Mouse (Mus musculus): ENCODE measurements around the gene Olfr376. TPM values are rescaled to one million over a fixed set of nuclear protein-coding genes. Genes with fewer than 3 reads are reported as not detected.

Gene Olfr376
- polyA plus RNA-seq (2015; fragmentation: Nextera tagmentation; extraction: Ambion mirVana): 0.13 and 0.17 TPM in 2 replicates

DNA sequence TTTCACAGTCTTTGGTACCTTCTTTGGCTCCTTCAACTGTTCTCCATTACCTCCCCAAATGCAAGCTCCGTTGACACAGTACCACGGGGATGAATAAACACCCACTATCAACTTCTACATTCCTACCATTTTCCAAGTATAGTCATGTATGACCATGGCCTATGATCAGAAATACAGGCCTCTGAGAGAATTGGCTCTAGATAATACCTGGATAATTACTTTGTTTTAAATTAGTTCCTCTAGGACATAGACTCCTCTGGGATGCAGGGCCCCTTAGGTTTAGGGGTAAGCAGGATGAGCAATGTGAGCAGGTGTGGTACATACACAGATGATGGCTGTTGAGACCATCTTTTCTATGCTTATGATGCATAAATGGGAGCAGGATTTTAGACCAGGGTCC, at the start of gene Olfr376:
Gene Olfr376 (plus strand): TSS at position 301 of the 400 bp plus-strand sequence.
- no peaks in the 10 kb centered on the region for H3K36me3 ChIP-seq
- H3K9ac ChIP-seq: no peak within 1 kb of the TSS
- H3K27ac ChIP-seq (replicated peaks): no peak within 1 kb of the TSS
- H3K27me3 ChIP-seq: no peaks in the 10 kb centered on the region
- 90% methylated on average over 2 of the region's 2 CpGs for WGBS
- no peak for ATAC-seq (ENCODE audit: insufficient number of reproducible peaks, low FRiP score, low TSS enrichment, low read depth)
- H3K4me2 ChIP-seq (replicated peaks): no peak within 1 kb of the TSS
- no peak within 1 kb of the TSS for H3K4me3 ChIP-seq (replicated peaks)
- no peaks in the 10 kb centered on the region for H3K9me3 ChIP-seq (replicated peaks)
- H3K4me1 ChIP-seq: no peaks in the 10 kb centered on the region

- no peak overlapping the region for H3K9ac ChIP-seq
- no peaks in the 10 kb centered on the region for H3K9me3 ChIP-seq (replicated peaks)
- no peak overlapping the region for H3K4me3 ChIP-seq (replicated peaks)
- ATAC-seq (ENCODE audit: insufficient number of reproducible peaks, low FRiP score, low TSS enrichment, low read depth): no peak
- no peaks in the 10 kb centered on the region for H3K27me3 ChIP-seq
- WGBS: 60% methylated on average over 9 of the region's 9 CpGs
- H3K27ac ChIP-seq (replicated peaks): no peak overlapping the region
- no peak overlapping the region for H3K4me2 ChIP-seq (replicated peaks)
- no peaks in the 10 kb centered on the region for H3K36me3 ChIP-seq
- 0 out of 2 replicates have a peak, but pooled peaks cover 3% of the 10 kb centered on the region for H3K4me1 ChIP-seq
Measured at GRCm38 (mm10) chr11:73323906-73324830, 46.9 kb upstream of the Olfr376 start.

DNA sequence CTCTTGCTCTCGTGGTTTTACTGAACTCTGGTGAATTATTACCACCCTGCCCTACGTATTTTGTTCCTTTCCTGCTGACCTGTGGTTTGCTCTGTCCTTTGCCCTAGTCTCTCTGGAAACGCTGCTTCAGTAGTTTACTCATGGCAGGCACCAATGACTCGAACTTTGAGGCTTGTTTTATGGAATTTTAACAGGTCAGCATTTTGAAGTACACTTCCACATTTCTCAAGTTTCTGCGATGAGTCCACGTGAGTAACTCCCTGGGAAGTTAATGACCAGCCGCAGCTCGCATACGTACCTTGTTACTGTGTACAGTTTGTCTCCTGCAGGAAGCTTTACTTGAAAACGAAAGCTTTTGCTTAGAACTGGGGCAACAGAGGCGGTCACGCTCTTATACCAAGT, 44.6 kb upstream of the Olfr376 start:
- Histone ChIP-seq H3K27ac (replicated peaks) (no peak overlapping the region), H3K36me3 (no peaks in the 10 kb centered on the region), H3K9me3 (replicated peaks) (no peaks in the 10 kb centered on the region), H3K4me2 (replicated peaks) (no peak overlapping the region), H3K4me1 (0 out of 2 replicates have a peak, but pooled peaks cover 3% of the 10 kb centered on the region), H3K27me3 (no peaks in the 10 kb centered on the region), H3K4me3 (replicated peaks) (no peak overlapping the region), H3K9ac (no peak overlapping the region)
- no peak for ATAC-seq (ENCODE audit: insufficient number of reproducible peaks, low FRiP score, low TSS enrichment, low read depth)
- 22% methylated on average over 12 of the region's 12 CpGs for WGBS

- no peak for ATAC-seq (ENCODE audit: insufficient number of reproducible peaks, low FRiP score, low TSS enrichment, low read depth)
- Histone ChIP-seq H3K27ac (replicated peaks) (no peak overlapping the region), H3K9ac (no peak overlapping the region), H3K36me3 (no peaks in the 10 kb centered on the region), H3K9me3 (replicated peaks) (no peaks in the 10 kb centered on the region), H3K4me1 (0 out of 2 replicates have a peak, but pooled peaks cover 3% of the 10 kb centered on the region), H3K27me3 (no peaks in the 10 kb centered on the region), H3K4me2 (replicated peaks) (no peak overlapping the region), H3K4me3 (replicated peaks) (no peak overlapping the region)
- WGBS: 58% methylated on average over 4 of the region's 4 CpGs
Measured at GRCm38 (mm10) chr11:73327361-73327760, 43.7 kb upstream of the Olfr376 start.

- no peaks in the 10 kb centered on the region for H3K9me3 ChIP-seq (replicated peaks)
- 76% methylated on average over 27 of the region's 27 CpGs for WGBS
- no peaks in the 10 kb centered on the region for H3K36me3 ChIP-seq
- H3K27ac ChIP-seq (replicated peaks): no peak within 1 kb of the TSS
- H3K4me3 ChIP-seq (replicated peaks): no peak within 1 kb of the TSS
- H3K9ac ChIP-seq: no peak within 1 kb of the TSS
- H3K4me2 ChIP-seq (replicated peaks): no peak within 1 kb of the TSS
- H3K4me1 ChIP-seq: 0 out of 2 replicates have a peak, but pooled peaks cover 3% of the 10 kb centered on the region
- no peak for ATAC-seq (ENCODE audit: insufficient number of reproducible peaks, low FRiP score, low TSS enrichment, low read depth)
- H3K27me3 ChIP-seq: no peaks in the 10 kb centered on the region
Measured at GRCm38 (mm10) chr11:73329442-73329841, 41.6 kb upstream of the Olfr376 start, which contains the start of the genes Aspa, Gm49340 and Spata22. Aspa (minus strand) TSS chr11:73329596. Gm49340 (plus strand) TSS chr11:73329741. Spata22 (plus strand) TSS chr11:73329741.

DNA sequence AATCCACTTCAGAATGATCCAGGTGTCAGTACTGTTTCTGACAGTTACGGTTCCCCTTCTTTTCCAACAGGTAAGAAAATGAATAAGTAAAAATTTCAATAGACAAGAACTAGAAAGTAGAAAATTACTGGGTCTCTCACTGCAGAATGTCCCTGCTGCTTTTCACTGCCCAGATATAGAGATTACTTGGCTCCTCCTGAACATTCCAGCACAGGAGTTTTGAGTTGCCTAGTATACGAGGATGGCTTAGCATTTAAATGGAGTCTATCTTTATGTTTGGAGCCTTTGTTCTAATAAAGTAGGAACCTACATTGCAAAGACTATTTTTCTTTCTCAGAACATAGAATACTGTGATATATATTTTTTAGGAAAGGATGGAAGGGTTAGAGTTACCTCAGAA, 37.7 kb upstream of the Olfr376 start:
- Histone ChIP-seq H3K4me1 (no peaks in the 10 kb centered on the region), H3K4me2 (replicated peaks) (no peak overlapping the region), H3K36me3 (no peaks in the 10 kb centered on the region), H3K9me3 (replicated peaks) (no peaks in the 10 kb centered on the region), H3K4me3 (replicated peaks) (no peak overlapping the region), H3K27ac (replicated peaks) (no peak overlapping the region), H3K27me3 (no peaks in the 10 kb centered on the region), H3K9ac (no peak overlapping the region)
- no peak for ATAC-seq (ENCODE audit: insufficient number of reproducible peaks, low FRiP score, low TSS enrichment, low read depth)
- 72% methylated on average over 2 of the region's 2 CpGs for WGBS

- 73% methylated on average over 4 of the region's 4 CpGs for WGBS
- no peak for ATAC-seq (ENCODE audit: insufficient number of reproducible peaks, low FRiP score, low TSS enrichment, low read depth)
- no peaks in the 10 kb centered on the region for H3K9me3 ChIP-seq (replicated peaks)
- H3K4me2 ChIP-seq (replicated peaks): no peak overlapping the region
- no peak overlapping the region for H3K27ac ChIP-seq (replicated peaks)
- no peak overlapping the region for H3K4me3 ChIP-seq (replicated peaks)
- H3K36me3 ChIP-seq: no peaks in the 10 kb centered on the region
- H3K4me1 ChIP-seq: no peaks in the 10 kb centered on the region
- H3K9ac ChIP-seq: no peak overlapping the region
- H3K27me3 ChIP-seq: no peaks in the 10 kb centered on the region
Measured at GRCm38 (mm10) chr11:73336919-73337318, 34.1 kb upstream of the Olfr376 start.

- Histone ChIP-seq H3K4me1 (no peaks in the 10 kb centered on the region), H3K36me3 (no peaks in the 10 kb centered on the region)
- no peak for ATAC-seq (ENCODE audit: insufficient number of reproducible peaks, low FRiP score, low TSS enrichment, low read depth)
Measured at GRCm38 (mm10) chr11:73350483-73350882, 20.6 kb upstream of the Olfr376 start, which contains the start of gene Olfr20. Olfr20 (plus strand) TSS chr11:73350783.

DNA sequence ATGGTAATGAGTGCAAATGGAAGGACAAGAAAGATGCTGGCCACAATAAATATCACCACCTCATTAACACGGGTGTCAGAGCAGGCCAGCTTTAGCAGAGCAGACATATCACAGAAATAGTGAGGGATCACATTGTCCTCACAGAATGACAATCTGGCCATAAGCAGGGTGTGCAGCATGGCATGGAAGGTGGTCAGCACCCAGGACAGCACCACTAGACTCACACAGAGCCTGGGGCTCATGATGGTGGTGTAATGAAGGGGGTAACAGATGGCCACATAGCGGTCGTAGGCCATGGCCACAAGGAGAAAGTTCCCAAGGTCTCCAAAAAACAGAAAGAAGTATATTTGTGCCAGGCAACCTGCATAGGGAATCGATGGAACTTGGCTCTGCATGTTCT, 24.3 kb downstream of the Olfr376 start:
- 62% methylated on average over 4 of the region's 4 CpGs for WGBS
- no peak for ATAC-seq (ENCODE audit: insufficient number of reproducible peaks, low FRiP score, low TSS enrichment, low read depth)

More at GRCm38 (mm10) chr11:73350483-73350882, 20.6 kb upstream of the Olfr376 start, which contains the start of gene Olfr20:
- Histone ChIP-seq H3K27me3 (no peaks in the 10 kb centered on the region), H3K9ac (no peak within 1 kb of the TSS), H3K4me3 (replicated peaks) (no peak within 1 kb of the TSS), H3K9me3 (replicated peaks) (no peaks in the 10 kb centered on the region), H3K27ac (replicated peaks) (no peak within 1 kb of the TSS), H3K4me2 (replicated peaks) (no peak within 1 kb of the TSS)
- 42% methylated on average over 3 of the region's 3 CpGs for WGBS

DNA sequence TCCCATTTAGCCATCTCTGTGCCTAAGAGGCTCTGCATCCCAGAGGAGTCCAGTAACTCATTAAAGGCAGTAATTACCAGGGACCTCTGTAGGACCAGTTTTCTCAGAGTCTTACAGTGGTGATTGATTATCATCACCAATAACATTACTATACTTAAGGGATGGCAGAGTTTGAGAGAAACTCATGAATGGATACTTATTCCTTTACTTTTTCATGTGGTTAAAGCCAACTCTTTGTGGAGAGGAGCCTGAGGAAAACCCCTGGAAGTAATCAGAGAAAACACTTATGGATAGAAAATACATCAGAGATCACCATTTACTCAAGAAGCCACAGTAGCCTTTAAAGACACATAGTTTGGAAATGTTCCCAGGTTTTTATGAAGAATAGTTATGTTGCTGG, 28.5 kb downstream of the Olfr376 start, which contains the start of gene Olfr1:
Gene Olfr1 (minus strand): TSS at position 101 of the 400 bp plus-strand sequence.
- H3K4me1 ChIP-seq: no peaks in the 10 kb centered on the region
- no peak within 1 kb of the TSS for H3K4me2 ChIP-seq (replicated peaks)
- H3K9me3 ChIP-seq (replicated peaks): no peaks in the 10 kb centered on the region
- H3K9ac ChIP-seq: no peak within 1 kb of the TSS
- H3K27ac ChIP-seq (replicated peaks): no peak within 1 kb of the TSS
- H3K27me3 ChIP-seq: no peaks in the 10 kb centered on the region
- no peak for ATAC-seq (ENCODE audit: insufficient number of reproducible peaks, low FRiP score, low TSS enrichment, low read depth)
- H3K4me3 ChIP-seq (replicated peaks): no peak within 1 kb of the TSS
- H3K36me3 ChIP-seq: no peaks in the 10 kb centered on the region

More for the DNA sequence above, 24.3 kb downstream of the Olfr376 start:
- Histone ChIP-seq H3K27ac (replicated peaks) (no peak overlapping the region), H3K4me3 (replicated peaks) (no peak overlapping the region), H3K4me1 (no peaks in the 10 kb centered on the region), H3K27me3 (no peaks in the 10 kb centered on the region), H3K36me3 (no peaks in the 10 kb centered on the region), H3K9me3 (replicated peaks) (no peaks in the 10 kb centered on the region), H3K9ac (no peak overlapping the region), H3K4me2 (replicated peaks) (no peak overlapping the region)

Data from embryonic facial prominence, embryonic 15.5 days (tissue).